Mouse (Mus musculus) kidney, embryonic 16.5 days (tissue): ENCODE data around the gene Hdac9. TPM values are rescaled to one million over a fixed set of nuclear protein-coding genes. Genes with fewer than 3 reads are reported as not detected.

Experiments used
- ATAC-seq: fragments of 200-750 bp; cut with Nextera tagmentation; 2 replicates; pipeline ENCODE4 v1.8.0; 2017; ENCODE audit warnings: moderate TSS enrichment; ENCODE audit not compliant: low FRiP score, low TSS enrichment
- H3K27ac ChIP-seq: fragments of 300-500 bp; sonication (generic); 2 replicates; pipeline ENCODE4 v1.5.1; 2014; ENCODE audit warnings: low read length
- H3K27me3 ChIP-seq: fragments of 300-500 bp; sonication (generic); 2 replicates; pipeline ENCODE4 v1.6.1; 2014; ENCODE audit warnings: low read length, control low read depth, mixed read lengths; ENCODE audit not compliant: insufficient read depth
- H3K36me3 ChIP-seq: fragments of 300-500 bp; sonication (generic); 2 replicates; pipeline ENCODE4 v1.6.1; 2014; ENCODE audit warnings: low read length, control low read depth, mixed read lengths; ENCODE audit not compliant: insufficient read depth
- H3K4me1 ChIP-seq: fragments of 300-500 bp; sonication (generic); 2 replicates; pipeline ENCODE4 v1.6.1; 2014; ENCODE audit warnings: low read length, control low read depth, mixed read lengths; ENCODE audit not compliant: insufficient read depth
- H3K4me2 ChIP-seq: fragments of 300-500 bp; sonication (generic); replicated peaks from 2 replicates; pipeline ENCODE4 v1.6.1; 2014; ENCODE audit warnings: low read depth, low read length
- H3K4me3 ChIP-seq: fragments of 300-500 bp; sonication (generic); 2 replicates; pipeline ENCODE4 v1.5.1; 2014; ENCODE audit warnings: mild to moderate bottlenecking, low read length
- H3K9ac ChIP-seq: fragments of 300-500 bp; sonication (generic); replicated peaks from 2 replicates; pipeline ENCODE4 v1.6.1; 2014; ENCODE audit warnings: low read length
- H3K9me3 ChIP-seq: fragments of 300-500 bp; sonication (generic); 2 replicates; pipeline ENCODE4 v1.6.1; 2016; ENCODE audit warnings: low read length, control low read depth
- WGBS: fragments of 180-500 bp; shearing (Covaris S2); extraction: QIAGEN DNeasy Blood & Tissue Kit; methylation state at CpG from one replicate; pipeline ENCODE4 v1.1.7; 2014; 5-methylcytosine and 5-hydroxymethylcytosine counted together
- polyA plus RNA-seq: library from polyadenylated mRNA; unstranded; fragments of >200 nt; fragmentation: Nextera tagmentation; extraction: Ambion mirVana; gene quantifications from 2 replicates; pipeline ENCODE4 v1.2.1, GENCODE M21; 2015

Hdac9 gene
- polyA plus RNA-seq, 1 experiment from 2014 or later = 3.9 TPM

GRCm38 (mm10) chr12:34312113-34312719 lies 604.7 kb downstream of the Hdac9 start:
- ATAC-seq = no peak
- 0 out of 2 replicates have a peak, but pooled peaks cover 2% of the 10 kb centered on the region for H3K4me1 ChIP-seq
- H3K9ac ChIP-seq = no peak overlapping the region
- H3K9me3 ChIP-seq = no peaks in the 10 kb centered on the region
- no peak overlapping the region for H3K4me3 ChIP-seq
- WGBS = 60% methylated on average over 15 of the region's 15 CpGs
- no peaks in the 10 kb centered on the region for H3K27me3 ChIP-seq
- H3K4me2 ChIP-seq = no peak overlapping the region
- no peak overlapping the region for H3K27ac ChIP-seq
- no peaks in the 10 kb centered on the region for H3K36me3 ChIP-seq

GRCm38 (mm10) chr12:34305453-34305852 lies 611.4 kb downstream of the Hdac9 start:
- H3K4me2 ChIP-seq = no peak overlapping the region
- H3K4me3 ChIP-seq = no peak overlapping the region
- 61% methylated on average over 3 of the region's 3 CpGs for WGBS
- H3K36me3 ChIP-seq = no peaks in the 10 kb centered on the region
- no peaks in the 10 kb centered on the region for H3K27me3 ChIP-seq
- H3K27ac ChIP-seq = no peak overlapping the region
- ATAC-seq = no peak
- no peak overlapping the region for H3K9ac ChIP-seq
- no peaks in the 10 kb centered on the region for H3K4me1 ChIP-seq
- no peaks in the 10 kb centered on the region for H3K9me3 ChIP-seq

- no peak for ATAC-seq
- no peaks in the 10 kb centered on the region for H3K4me1 ChIP-seq
- no peak overlapping the region for H3K4me3 ChIP-seq
- H3K27me3 ChIP-seq = no peaks in the 10 kb centered on the region
- H3K36me3 ChIP-seq = no peaks in the 10 kb centered on the region
- WGBS = 82% methylated on average over 7 of the region's 7 CpGs
- no peak overlapping the region for H3K9ac ChIP-seq
- no peaks in the 10 kb centered on the region for H3K9me3 ChIP-seq
- no peak overlapping the region for H3K4me2 ChIP-seq
- H3K27ac ChIP-seq = no peak overlapping the region
Measured at GRCm38 (mm10) chr12:34292346-34292745, 624.5 kb downstream of the Hdac9 start.

GRCm38 (mm10) chr12:34287218-34287617 lies 629.7 kb downstream of the Hdac9 start:
- Histone ChIP-seq H3K9me3 (no peaks in the 10 kb centered on the region), H3K27me3 (no peaks in the 10 kb centered on the region), H3K4me1 (no peaks in the 10 kb centered on the region), H3K4me3 (no peak overlapping the region), H3K27ac (no peak overlapping the region), H3K9ac (no peak overlapping the region), H3K4me2 (no peak overlapping the region), H3K36me3 (no peaks in the 10 kb centered on the region)
- 43% methylated on average over 2 of the region's 2 CpGs for WGBS
- ATAC-seq = no peak

- no peak overlapping the region for H3K9ac ChIP-seq
- no peaks in the 10 kb centered on the region for H3K36me3 ChIP-seq
- no peaks in the 10 kb centered on the region for H3K27me3 ChIP-seq
- H3K4me1 ChIP-seq = no peaks in the 10 kb centered on the region
- no peak for ATAC-seq
- no peak overlapping the region for H3K27ac ChIP-seq
- H3K9me3 ChIP-seq = no peaks in the 10 kb centered on the region
- no peak overlapping the region for H3K4me2 ChIP-seq
- no peak overlapping the region for H3K4me3 ChIP-seq
Measured at GRCm38 (mm10) chr12:34284888-34285287, 632.0 kb downstream of the Hdac9 start.

GRCm38 (mm10) chr12:34284396-34284795 lies 632.5 kb downstream of the Hdac9 start:
- Histone ChIP-seq H3K9ac (no peak overlapping the region), H3K27ac (no peak overlapping the region), H3K27me3 (no peaks in the 10 kb centered on the region), H3K4me3 (no peak overlapping the region), H3K4me1 (no peaks in the 10 kb centered on the region), H3K9me3 (no peaks in the 10 kb centered on the region), H3K4me2 (no peak overlapping the region), H3K36me3 (no peaks in the 10 kb centered on the region)
- ATAC-seq = no peak
- WGBS = 91% methylated on average over 3 of the region's 3 CpGs

GRCm38 (mm10) chr12:34278822-34279221 lies 638.1 kb downstream of the Hdac9 start:
- 86% methylated on average over 12 of the region's 12 CpGs for WGBS
- Histone ChIP-seq H3K36me3 (no peaks in the 10 kb centered on the region), H3K4me2 (no peak overlapping the region), H3K4me3 (no peak overlapping the region), H3K9me3 (no peaks in the 10 kb centered on the region), H3K27ac (no peak overlapping the region), H3K9ac (no peak overlapping the region), H3K4me1 (no peaks in the 10 kb centered on the region), H3K27me3 (no peaks in the 10 kb centered on the region)
- ATAC-seq = no peak

- WGBS = 41% methylated on average over 1 of the region's 1 CpGs
- Histone ChIP-seq H3K27me3 (no peaks in the 10 kb centered on the region), H3K4me3 (no peak overlapping the region), H3K9me3 (no peaks in the 10 kb centered on the region), H3K9ac (no peak overlapping the region), H3K4me2 (no peak overlapping the region), H3K27ac (no peak overlapping the region), H3K36me3 (no peaks in the 10 kb centered on the region), H3K4me1 (no peaks in the 10 kb centered on the region)
- ATAC-seq = no peak
Measured at GRCm38 (mm10) chr12:34273816-34274215, 643.1 kb downstream of the Hdac9 start.

- no peaks in the 10 kb centered on the region for H3K36me3 ChIP-seq
- no peak overlapping the region for H3K4me3 ChIP-seq
- no peak overlapping the region for H3K27ac ChIP-seq
- no peaks in the 10 kb centered on the region for H3K27me3 ChIP-seq
- 63% methylated on average over 6 of the region's 6 CpGs for WGBS
- no peaks in the 10 kb centered on the region for H3K4me1 ChIP-seq
- H3K9me3 ChIP-seq = no peaks in the 10 kb centered on the region
- no peak overlapping the region for H3K9ac ChIP-seq
- no peak for ATAC-seq
- no peak overlapping the region for H3K4me2 ChIP-seq
Measured at GRCm38 (mm10) chr12:34270096-34270495, 646.8 kb downstream of the Hdac9 start.

GRCm38 (mm10) chr12:34269472-34270040 lies 647.3 kb downstream of the Hdac9 start:
- H3K9ac ChIP-seq = no peak overlapping the region
- no peak for ATAC-seq
- no peak overlapping the region for H3K4me2 ChIP-seq
- H3K36me3 ChIP-seq = no peaks in the 10 kb centered on the region
- H3K27me3 ChIP-seq = no peaks in the 10 kb centered on the region
- H3K4me3 ChIP-seq = no peak overlapping the region
- no peak overlapping the region for H3K27ac ChIP-seq
- H3K4me1 ChIP-seq = no peaks in the 10 kb centered on the region
- 67% methylated on average over 13 of the region's 13 CpGs for WGBS
- H3K9me3 ChIP-seq = no peaks in the 10 kb centered on the region
